In the genomic region with DNA sequence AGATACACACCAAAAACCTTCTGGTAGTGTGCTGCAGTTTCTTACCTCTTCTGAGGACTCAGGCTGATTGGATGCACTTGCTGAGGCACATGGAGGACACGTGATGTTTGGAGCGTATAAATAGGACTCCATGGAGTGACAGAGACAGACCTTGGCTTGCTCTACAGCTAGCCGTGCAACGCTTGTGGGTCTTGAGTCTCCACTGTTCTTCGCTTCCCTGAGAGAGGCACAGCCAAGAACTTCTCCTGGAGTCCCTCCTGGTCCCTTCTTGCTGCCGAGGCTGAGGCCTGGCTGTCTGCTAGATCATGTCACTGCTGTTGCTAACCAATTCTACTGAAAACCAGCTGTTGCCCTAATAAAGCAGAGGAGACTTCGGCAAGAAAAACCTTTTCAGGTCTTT, we compare ENCODE assay signal across 13 mouse cellular contexts.
DNase-seq lines count a peak whose midpoint lies in the region; ATAC-seq lines count a peak whose summit lies in the region.
"Had no signal": no experiment of that assay in that cellular context is flagged by ENCODE, and none has a peak within 500 bp of the region (broad histone marks: within the 10 kb centered on the region; RNA-seq: fewer than 3 reads in every experiment).

No protein-coding gene starts in this region.

- 0 out of 2 replicates have a peak, but pooled peaks have one; percentile 8 for ATAC-seq in intestine, embryonic 15.5 days
- no peak for ATAC-seq in intestine, embryonic 16.5 days
- no peak for ATAC-seq in midbrain, embryonic 12.5 days (ENCODE audit: low FRiP score, low read depth)
- ATAC-seq in midbrain, embryonic 14.5 days (ENCODE audit: low FRiP score, low TSS enrichment): no peak
- ATAC-seq in hindbrain, embryonic 13.5 days (ENCODE audit: low FRiP score): no peak
- no peak for ATAC-seq in monocyte, adult 5-6 weeks (replicated peaks; ENCODE audit: insufficient number of reproducible peaks, low FRiP score, low TSS enrichment, poor library complexity, severe bottlenecking)

- H3K9ac ChIP-seq in intestine, embryonic 15.5 days: no peak overlapping the region
- no peak overlapping the region for H3K9ac ChIP-seq in intestine, embryonic 16.5 days (ENCODE audit: low read depth, low read length)
- no peak overlapping the region for H3K9ac ChIP-seq in midbrain, embryonic 12.5 days (replicated peaks)
- no peak overlapping the region for H3K9ac ChIP-seq in midbrain, embryonic 14.5 days (replicated peaks; ENCODE audit: low read length)
- H3K9ac ChIP-seq in hindbrain, embryonic 13.5 days: no peak overlapping the region
- H3K9ac ChIP-seq: neural tube, embryonic 12.5 days had no signal

- H3K4me1 ChIP-seq in intestine, embryonic 15.5 days (replicated peaks): 0 out of 2 replicates have a peak, but pooled peaks cover 2% of the 10 kb centered on the region
- peaks cover 3% of the 10 kb centered on the region; the same call in 1 of the 2 replicates for H3K4me1 ChIP-seq in intestine, embryonic 16.5 days (ENCODE audit: control insufficient read depth, insufficient read depth, low read length)
- peaks cover 21% of the 10 kb centered on the region for H3K4me1 ChIP-seq in midbrain, embryonic 12.5 days
- peaks cover 12% of the 10 kb centered on the region; the same call in 1 of the 2 replicates for H3K4me1 ChIP-seq in midbrain, embryonic 14.5 days (ENCODE audit: control insufficient read depth, insufficient read depth, low read length)
- H3K4me1 ChIP-seq in hindbrain, embryonic 13.5 days (replicated peaks): peaks cover 34% of the 10 kb centered on the region

- DNase-seq in midbrain, embryonic 14.5 days: no peak
- DNase-seq in skeletal muscle tissue, adult 2 months (ENCODE audit: low read depth, low spot score): peak; percentile 45
- DNase-seq: cerebellum, adult 11-12 months; kidney, postnatal 25 days; layer of hippocampus, postnatal 36 days; thymus, adult 18-20 months had no signal

- H3K36me3 ChIP-seq in intestine, embryonic 15.5 days: no peaks in the 10 kb centered on the region
- no peaks in the 10 kb centered on the region for H3K36me3 ChIP-seq in intestine, embryonic 16.5 days (ENCODE audit: control insufficient read depth, insufficient read depth, low read length)
- H3K36me3 ChIP-seq in midbrain, embryonic 12.5 days: no peaks in the 10 kb centered on the region
- no peaks in the 10 kb centered on the region for H3K36me3 ChIP-seq in midbrain, embryonic 14.5 days (ENCODE audit: control insufficient read depth, insufficient read depth, low read length)
- H3K36me3 ChIP-seq in hindbrain, embryonic 13.5 days: no peaks in the 10 kb centered on the region
- H3K36me3 ChIP-seq: neural tube, embryonic 12.5 days had no signal

- H3K27me3 ChIP-seq in intestine, embryonic 15.5 days (replicated peaks): no peaks in the 10 kb centered on the region
- H3K27me3 ChIP-seq in intestine, embryonic 16.5 days (replicated peaks; ENCODE audit: control insufficient read depth, insufficient read depth, low read length): no peaks in the 10 kb centered on the region
- H3K27me3 ChIP-seq in midbrain, embryonic 12.5 days: no peaks in the 10 kb centered on the region
- no peaks in the 10 kb centered on the region for H3K27me3 ChIP-seq in midbrain, embryonic 14.5 days (ENCODE audit: control insufficient read depth, insufficient read depth, low read length)
- no peaks in the 10 kb centered on the region for H3K27me3 ChIP-seq in hindbrain, embryonic 13.5 days
- H3K27me3 ChIP-seq: neural tube, embryonic 12.5 days had no signal

- no peak overlapping the region for H3K4me3 ChIP-seq in intestine, embryonic 15.5 days (replicated peaks)
- no peak overlapping the region for H3K4me3 ChIP-seq in intestine, embryonic 16.5 days (ENCODE audit: low read length)
- no peak overlapping the region for H3K4me3 ChIP-seq in midbrain, embryonic 12.5 days
- H3K4me3 ChIP-seq in midbrain, embryonic 14.5 days (replicated peaks; ENCODE audit: low read depth, low read length): no peak overlapping the region
- no peak overlapping the region for H3K4me3 ChIP-seq in hindbrain, embryonic 13.5 days
- H3K4me3 ChIP-seq: neural tube, embryonic 12.5 days had no signal

- 55% methylated on average over 7 of the region's 7 CpGs for WGBS in intestine, embryonic 15.5 days
- WGBS in intestine, embryonic 16.5 days: 57% methylated on average over 7 of the region's 7 CpGs
- 78% methylated on average over 7 of the region's 7 CpGs for WGBS in midbrain, embryonic 12.5 days
- 73% methylated on average over 7 of the region's 7 CpGs for WGBS in midbrain, embryonic 14.5 days
- 74% methylated on average over 7 of the region's 7 CpGs for WGBS in hindbrain, embryonic 13.5 days

- no peak overlapping the region for H3K4me2 ChIP-seq in intestine, embryonic 15.5 days (replicated peaks)
- no peak overlapping the region for H3K4me2 ChIP-seq in intestine, embryonic 16.5 days (ENCODE audit: low read depth, low read length)
- no peak overlapping the region for H3K4me2 ChIP-seq in midbrain, embryonic 12.5 days (replicated peaks)
- no peak overlapping the region for H3K4me2 ChIP-seq in midbrain, embryonic 14.5 days (ENCODE audit: low read length)
- H3K4me2 ChIP-seq in hindbrain, embryonic 13.5 days: no peak overlapping the region
- H3K4me2 ChIP-seq: heart, embryonic 11.5 days; neural tube, embryonic 12.5 days had no signal

- no peak overlapping the region for H3K27ac ChIP-seq in intestine, embryonic 15.5 days
- no peak overlapping the region for H3K27ac ChIP-seq in intestine, embryonic 16.5 days (ENCODE audit: low read length)
- peak overlapping the region; percentile 39 for H3K27ac ChIP-seq in midbrain, embryonic 12.5 days (replicated peaks)
- no peak overlapping the region for H3K27ac ChIP-seq in midbrain, embryonic 14.5 days (replicated peaks; ENCODE audit: low read depth, low read length)
- H3K27ac ChIP-seq in hindbrain, embryonic 13.5 days: peak overlapping the region; percentile 53
- H3K27ac ChIP-seq: neural tube, embryonic 12.5 days had no signal

- no peaks in the 10 kb centered on the region for H3K9me3 ChIP-seq in intestine, embryonic 15.5 days
- H3K9me3 ChIP-seq in intestine, embryonic 16.5 days (ENCODE audit: control insufficient read depth, low read length): no peaks in the 10 kb centered on the region
- no peaks in the 10 kb centered on the region for H3K9me3 ChIP-seq in midbrain, embryonic 12.5 days
- H3K9me3 ChIP-seq in midbrain, embryonic 14.5 days (ENCODE audit: control insufficient read depth, low read length): no peaks in the 10 kb centered on the region
- H3K9me3 ChIP-seq in hindbrain, embryonic 13.5 days: no peaks in the 10 kb centered on the region
- H3K9me3 ChIP-seq: neural tube, embryonic 12.5 days had no signal

Comparison
In these comparisons a context has a peak if more than half of its experiments do, and no peak if none do; other contexts are left out.
1. H3K27ac ChIP-seq: peak in midbrain, embryonic 12.5 days (single experiment) and hindbrain, embryonic 13.5 days (single experiment); none in intestine, embryonic 15.5 days (single experiment), intestine, embryonic 16.5 days (single experiment) and midbrain, embryonic 14.5 days (single experiment).